Mouse (Mus musculus) liver, embryonic 16.5 days (tissue): ENCODE data around the gene Smad1. TPM values are rescaled to one million over a fixed set of nuclear protein-coding genes. Genes with fewer than 3 reads are reported as not detected.

Experiments used
- ATAC-seq: fragments of 200-750 bp; cut with Nextera tagmentation; 2 replicates; pipeline ENCODE4 v1.8.0; 2017; ENCODE audit warnings: low read depth, mild to moderate bottlenecking, moderate number of reproducible peaks, moderate library complexity
- H3K27ac ChIP-seq: fragments of 300-500 bp; sonication (generic); 2 replicates; pipeline ENCODE4 v1.5.1; 2014; ENCODE audit warnings: mild to moderate bottlenecking, low read length
- H3K27me3 ChIP-seq: fragments of 300-500 bp; sonication (generic); 2 replicates; pipeline ENCODE4 v1.6.1; 2014; ENCODE audit warnings: low read depth, low read length, mixed read lengths; ENCODE audit not compliant: control insufficient read depth, insufficient read depth
- H3K36me3 ChIP-seq: fragments of 300-500 bp; sonication (generic); 2 replicates; pipeline ENCODE4 v1.6.1; 2014; ENCODE audit warnings: mild to moderate bottlenecking; ENCODE audit not compliant: control insufficient read depth, insufficient read depth
- H3K4me1 ChIP-seq: fragments of 300-500 bp; sonication (generic); 2 replicates; pipeline ENCODE4 v1.6.1; 2014; ENCODE audit warnings: low read depth, low read length, mixed read lengths; ENCODE audit not compliant: control insufficient read depth
- H3K4me2 ChIP-seq: fragments of 300-500 bp; sonication (generic); 2 replicates; pipeline ENCODE4 v1.6.1; 2014; ENCODE audit warnings: low read depth, low read length, mixed read lengths
- H3K4me3 ChIP-seq: fragments of 300-500 bp; sonication (generic); 2 replicates; pipeline ENCODE4 v1.5.1; 2014; ENCODE audit warnings: low read depth, mild to moderate bottlenecking, low read length
- H3K9ac ChIP-seq: fragments of 300-500 bp; sonication (generic); 2 replicates; pipeline ENCODE4 v1.6.1; 2014; ENCODE audit warnings: low read depth, low read length
- H3K9me3 ChIP-seq: fragments of 300-500 bp; sonication (generic); replicated peaks from 2 replicates; pipeline ENCODE4 v1.6.1; 2016; ENCODE audit warnings: low read length; ENCODE audit not compliant: control insufficient read depth
- WGBS: fragments of 180-500 bp; shearing (Covaris S2); extraction: QIAGEN DNeasy Blood & Tissue Kit; methylation state at CpG from one replicate; pipeline ENCODE4 v1.1.7; 2014; ENCODE audit not compliant: insufficient replicate concordance; 5-methylcytosine and 5-hydroxymethylcytosine counted together
- polyA plus RNA-seq: library from polyadenylated mRNA; unstranded; fragments of >200 nt; fragmentation: Nextera tagmentation; extraction: Ambion mirVana; gene quantifications from 2 replicates; pipeline ENCODE4 v1.2.1, GENCODE M21; 2015

Gene Smad1
- polyA plus RNA-seq, 1 experiment from 2014 or later: 6.9 TPM

DNA sequence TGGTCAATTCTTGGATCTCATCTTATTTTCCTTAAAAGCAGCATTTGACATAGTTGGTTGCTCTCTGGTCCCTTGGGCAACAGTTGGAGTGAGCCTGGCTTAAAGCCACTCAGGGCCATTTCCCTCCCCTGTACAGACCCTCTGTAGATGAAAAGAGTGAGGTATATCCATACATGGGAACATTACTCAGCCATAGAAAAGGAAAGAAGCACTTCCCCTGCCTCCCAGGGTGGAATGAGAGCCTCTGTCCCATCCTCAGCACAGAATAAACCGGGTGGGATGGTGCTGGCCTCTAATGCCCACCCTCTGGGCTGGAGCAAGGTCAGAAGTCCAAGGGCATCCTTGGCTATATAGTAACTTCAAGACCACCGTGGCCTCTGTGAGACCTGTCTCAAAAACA, 1.4 kb upstream of the Smad1 start:
- no peak for ATAC-seq
- no peaks in the 10 kb centered on the region; the same call in none of the 2 replicates for H3K4me1 ChIP-seq
- no peaks in the 10 kb centered on the region for H3K36me3 ChIP-seq

DNA sequence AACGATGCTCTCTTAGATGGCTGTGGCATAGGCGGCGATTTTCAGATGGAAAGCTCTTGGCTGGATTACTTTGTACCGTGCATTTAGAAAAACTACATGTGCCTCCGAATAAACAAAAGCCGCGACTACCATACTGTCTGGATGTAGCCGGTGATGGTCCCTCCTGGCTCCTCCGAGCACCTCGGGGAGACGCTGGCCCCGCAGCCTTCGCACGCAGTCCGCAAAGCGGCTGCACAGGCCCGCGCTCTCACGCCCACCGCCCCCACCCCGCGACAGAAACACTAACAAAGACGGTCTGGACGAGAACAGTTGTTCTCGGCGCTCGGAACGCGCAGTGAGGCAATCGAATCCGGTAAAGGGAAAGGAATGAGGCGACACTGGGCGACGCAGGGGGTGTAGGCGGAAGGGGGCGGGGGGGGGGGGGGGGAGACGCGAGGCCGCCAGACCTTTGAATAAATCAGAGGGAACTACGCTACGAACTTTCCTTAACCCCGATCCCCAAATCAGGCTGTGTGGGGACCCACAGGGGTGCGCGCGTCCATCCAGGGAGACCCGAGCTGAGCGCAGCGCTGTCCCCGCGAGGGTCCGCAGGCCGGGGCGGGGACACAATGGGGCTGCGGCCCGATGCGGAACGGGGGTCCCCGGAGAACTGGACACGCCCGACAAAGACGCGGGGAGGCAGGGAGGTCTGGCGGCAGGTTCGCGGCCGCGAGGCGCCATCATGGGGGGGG, 902 bp downstream of the Smad1 start:
- under 1% methylated on average over 57 of the region's 68 CpGs for WGBS
- peak; percentile 24 for ATAC-seq
- H3K4me2 ChIP-seq: peak overlapping the region; percentile 56
- H3K27ac ChIP-seq: peak overlapping the region; percentile 77
- H3K9me3 ChIP-seq: no peaks in the 10 kb centered on the region
- H3K36me3 ChIP-seq: no peaks in the 10 kb centered on the region
- H3K4me1 ChIP-seq: peaks cover 3% of the 10 kb centered on the region; the same call in 1 of the 2 replicates
- H3K9ac ChIP-seq: peak overlapping the region; percentile 73
- H3K27me3 ChIP-seq: peaks cover 29% of the 10 kb centered on the region
- peak overlapping the region; percentile 67 for H3K4me3 ChIP-seq

More for the DNA sequence above, 1.4 kb upstream of the Smad1 start:
- H3K9ac ChIP-seq: no peak overlapping the region
- H3K27me3 ChIP-seq: peaks cover 29% of the 10 kb centered on the region
- H3K9me3 ChIP-seq: no peaks in the 10 kb centered on the region
- H3K4me3 ChIP-seq: no peak overlapping the region
- no peak overlapping the region for H3K27ac ChIP-seq
- 42% methylated on average over 2 of the region's 2 CpGs for WGBS
- no peak overlapping the region for H3K4me2 ChIP-seq

DNA sequence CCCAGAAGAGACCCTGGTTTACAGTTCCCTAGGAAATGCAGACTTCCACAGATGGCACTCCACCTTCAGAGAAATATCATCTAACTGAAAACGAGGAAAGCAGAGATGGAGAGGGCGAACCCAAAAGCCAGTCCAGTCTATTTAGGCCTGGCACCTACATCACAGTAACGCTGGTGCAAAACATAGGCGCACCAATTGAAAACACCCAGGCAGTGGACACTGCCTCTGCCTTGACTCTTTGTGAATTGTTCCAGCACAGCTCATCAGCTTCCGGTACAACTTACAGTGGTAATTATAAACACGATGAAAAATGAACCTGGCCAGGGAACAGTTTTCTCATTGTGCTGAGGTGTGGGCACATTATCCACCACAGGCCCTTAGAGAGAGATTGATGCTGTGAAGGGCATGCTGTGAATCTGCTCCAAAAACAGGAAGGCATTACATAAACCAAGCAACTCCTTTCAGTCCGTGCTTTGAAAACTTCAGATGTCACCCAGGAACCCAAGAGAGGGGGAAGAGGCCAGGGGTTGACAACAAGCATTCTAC, 1.5 kb downstream of the Smad1 start:
- H3K4me2 ChIP-seq: peak overlapping the region; percentile 56
- peaks cover 3% of the 10 kb centered on the region; the same call in 1 of the 2 replicates for H3K4me1 ChIP-seq
- ATAC-seq: no peak
- no peaks in the 10 kb centered on the region for H3K9me3 ChIP-seq
- H3K4me3 ChIP-seq: peak overlapping the region; percentile 67
- peak overlapping the region; percentile 57; the same call in 1 of the 2 replicates for H3K27ac ChIP-seq
- H3K27me3 ChIP-seq: peaks cover 29% of the 10 kb centered on the region
- WGBS: 30% methylated on average over 7 of the region's 7 CpGs
- H3K36me3 ChIP-seq: no peaks in the 10 kb centered on the region
- peak overlapping the region; percentile 60 for H3K9ac ChIP-seq

DNA sequence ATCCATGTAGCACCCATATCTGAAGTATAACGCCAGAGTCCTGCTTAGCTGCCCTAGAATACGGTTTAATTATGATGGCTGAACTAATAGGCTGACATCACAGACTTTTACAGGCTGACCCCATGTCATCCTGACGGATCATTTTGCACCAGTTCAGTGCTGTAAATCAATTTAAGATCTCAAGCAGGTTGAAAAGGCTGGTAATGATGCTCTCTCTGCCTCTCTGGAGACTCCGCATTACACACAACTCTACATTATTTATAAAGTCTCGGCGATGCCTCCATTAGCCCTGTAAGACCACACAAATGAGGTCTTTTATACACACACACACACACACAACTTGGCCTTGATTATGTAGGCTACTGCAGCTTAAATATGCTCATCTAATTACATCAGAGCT, 2.4 kb downstream of the Smad1 start:
- Histone ChIP-seq H3K4me2 (no peak overlapping the region), H3K27me3 (peaks cover 29% of the 10 kb centered on the region), H3K27ac (no peak overlapping the region), H3K4me1 (peaks cover 3% of the 10 kb centered on the region; the same call in 1 of the 2 replicates), H3K4me3 (no peak overlapping the region), H3K36me3 (no peaks in the 10 kb centered on the region), H3K9me3 (no peaks in the 10 kb centered on the region), H3K9ac (no peak overlapping the region)
- ATAC-seq: no peak
- 73% methylated on average over 6 of the region's 6 CpGs for whole genome bisulfite sequencing

DNA sequence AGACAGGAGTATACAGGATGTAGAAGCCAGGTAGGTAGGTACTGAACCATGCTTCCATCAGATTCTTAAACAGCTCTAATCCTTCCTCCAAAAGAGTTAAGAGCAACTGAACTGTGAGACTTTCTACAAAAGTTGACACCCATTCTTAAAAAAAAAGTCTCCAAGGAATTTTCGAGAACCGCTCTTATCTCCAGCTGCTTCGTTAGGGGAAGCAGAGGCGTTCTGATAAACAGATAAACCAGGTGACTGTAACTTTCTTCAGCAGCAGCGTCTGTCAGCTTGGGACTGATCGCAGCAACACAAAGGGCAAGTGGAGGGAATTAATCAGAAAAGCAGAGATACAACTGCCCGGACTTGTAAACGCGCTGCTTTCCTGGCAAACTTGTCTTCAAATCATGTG, 5.3 kb downstream of the Smad1 start:
- Histone ChIP-seq H3K4me1 (peaks cover 3% of the 10 kb centered on the region; the same call in 1 of the 2 replicates), H3K27ac (no peak overlapping the region), H3K9ac (no peak overlapping the region), H3K4me2 (no peak overlapping the region), H3K27me3 (peaks cover 19% of the 10 kb centered on the region), H3K4me3 (no peak overlapping the region), H3K36me3 (no peaks in the 10 kb centered on the region), H3K9me3 (no peaks in the 10 kb centered on the region)
- ATAC-seq: no peak
- 30% methylated on average over 9 of the region's 9 CpGs for WGBS

DNA sequence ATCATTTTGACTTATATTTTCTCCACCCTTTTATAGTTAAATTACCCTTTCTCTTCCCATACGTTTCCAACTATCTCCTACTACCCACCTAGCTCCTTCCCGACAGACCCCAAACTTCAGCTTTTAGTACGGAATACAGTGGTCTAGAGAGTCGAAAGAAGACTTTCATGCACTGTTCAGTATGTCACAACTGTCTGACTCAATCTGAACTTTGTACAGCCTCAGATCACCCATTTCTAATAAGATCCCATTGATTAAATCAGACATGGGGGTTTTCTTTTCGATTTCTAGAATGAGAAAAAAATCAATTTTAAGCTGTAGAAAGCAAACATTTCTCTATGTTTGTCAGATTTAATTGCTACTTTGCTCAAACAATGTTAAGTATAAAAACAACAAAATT, 6.1 kb downstream of the Smad1 start:
- no peak overlapping the region for H3K4me3 ChIP-seq
- 60% methylated on average over 5 of the region's 5 CpGs for WGBS
- no peak overlapping the region for H3K9ac ChIP-seq
- H3K4me2 ChIP-seq: no peak overlapping the region
- no peaks in the 10 kb centered on the region for H3K36me3 ChIP-seq
- ATAC-seq: 0 out of 2 replicates have a peak, but pooled peaks have one; percentile 48
- H3K27me3 ChIP-seq: peaks cover 12% of the 10 kb centered on the region
- no peaks in the 10 kb centered on the region for H3K9me3 ChIP-seq
- H3K4me1 ChIP-seq: peaks cover 3% of the 10 kb centered on the region; the same call in 1 of the 2 replicates
- no peak overlapping the region for H3K27ac ChIP-seq

DNA sequence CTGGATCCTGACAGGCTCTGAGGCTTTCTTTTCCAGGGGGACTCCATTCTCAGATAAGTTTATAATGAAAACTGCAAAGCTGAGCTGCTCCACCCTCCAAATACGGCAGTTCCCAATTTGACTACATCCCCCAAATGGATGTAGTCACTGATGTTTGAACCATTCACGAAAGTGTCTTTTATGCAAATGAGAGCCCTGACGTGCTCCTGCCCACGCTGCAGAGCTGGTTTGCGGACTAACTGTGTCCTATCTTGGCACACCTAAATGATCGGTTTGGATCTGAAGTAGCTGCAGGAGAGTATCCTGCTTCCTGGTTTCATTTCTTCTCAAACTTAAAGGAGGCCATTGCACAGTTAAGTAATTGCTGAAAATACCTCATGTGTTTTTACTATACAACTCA, 6.7 kb downstream of the Smad1 start:
- Histone ChIP-seq H3K27ac (no peak overlapping the region), H3K36me3 (no peaks in the 10 kb centered on the region), H3K9me3 (no peaks in the 10 kb centered on the region), H3K4me1 (peaks cover 3% of the 10 kb centered on the region; the same call in 1 of the 2 replicates), H3K27me3 (peaks cover 6% of the 10 kb centered on the region), H3K4me3 (no peak overlapping the region), H3K9ac (no peak overlapping the region), H3K4me2 (no peak overlapping the region)
- WGBS: 56% methylated on average over 6 of the region's 6 CpGs
- no peak for ATAC-seq

DNA sequence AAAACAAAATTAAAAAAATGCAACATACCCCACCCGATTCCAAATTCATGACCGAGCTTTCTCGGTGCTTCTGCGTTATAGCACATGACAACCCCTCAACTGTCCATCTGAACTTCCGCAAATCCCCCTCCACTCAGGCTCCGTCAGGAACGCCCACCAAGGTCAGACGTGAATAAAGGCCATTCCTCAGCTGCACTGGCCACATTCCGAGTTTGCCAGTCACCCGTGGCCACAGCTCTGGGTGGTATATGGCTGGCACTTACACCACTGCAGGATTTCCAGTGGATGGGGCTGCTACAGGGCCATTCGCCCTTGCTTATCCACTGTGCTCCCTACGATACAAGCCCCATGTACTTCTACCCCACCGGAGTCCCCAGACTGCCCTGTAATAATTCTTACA, 7.9 kb downstream of the Smad1 start:
- Histone ChIP-seq H3K4me2 (no peak overlapping the region), H3K27me3 (no peaks in the 10 kb centered on the region), H3K9me3 (no peaks in the 10 kb centered on the region), H3K4me3 (no peak overlapping the region), H3K9ac (no peak overlapping the region), H3K27ac (no peak overlapping the region), H3K4me1 (peaks cover 3% of the 10 kb centered on the region; the same call in 1 of the 2 replicates), H3K36me3 (no peaks in the 10 kb centered on the region)
- WGBS: 72% methylated on average over 13 of the region's 13 CpGs
- no peak for ATAC-seq
